Mouse (Mus musculus): ENCODE measurements around the gene Dagla.

DNA sequence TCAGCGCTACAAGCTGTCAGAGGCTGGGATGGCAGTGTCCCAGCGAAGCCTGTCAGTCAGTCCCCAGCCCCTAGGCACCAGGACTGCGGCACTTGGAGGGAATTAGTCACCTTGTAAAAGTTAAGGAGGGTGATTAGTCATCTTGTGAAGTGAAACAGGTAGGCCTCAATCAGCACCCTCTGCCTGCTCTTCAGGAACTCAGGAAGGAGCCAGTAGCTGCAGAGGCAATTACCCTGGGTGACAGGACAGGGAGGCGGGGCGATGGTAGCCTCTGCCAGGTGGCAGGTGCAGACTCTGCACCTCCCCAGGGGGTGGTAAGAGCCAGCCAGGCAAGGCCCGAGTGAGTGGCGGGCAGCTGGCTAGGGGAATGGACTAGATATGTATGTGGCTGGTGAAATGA is 43.3 kb downstream of the Dagla start:
- TF ChIP-seq POLR2A (IDR thresholded peaks at IDR 0.05; ENCODE audit: insufficient read length, low read depth), result no peak
- no peak for TF ChIP-seq MAX (IDR thresholded peaks at IDR 0.05; ENCODE audit: low read depth)
- no peak for TF ChIP-seq POLR2AphosphoS2 (IDR thresholded peaks at IDR 0.05; ENCODE audit: insufficient read length, low read depth)
- TF ChIP-seq E2F4 (IDR thresholded peaks at IDR 0.05; ENCODE audit: insufficient read depth), result no peak
- TF ChIP-seq TCF12 (IDR thresholded peaks at IDR 0.05; ENCODE audit: insufficient read depth, poor library complexity, severe bottlenecking), result no peak
- no peak for TF ChIP-seq USF1 (IDR thresholded peaks at IDR 0.05; ENCODE audit: low read depth)
- TF ChIP-seq MYOG (IDR thresholded peaks at IDR 0.05; ENCODE audit: control insufficient read depth in 1 of 3, insufficient read depth in 1 of 3, insufficient read length in 2 of 3, low read depth in 2 of 3), result peak in 1 of 3 experiments; percentile 1
